Mouse (Mus musculus) small intestine, adult 2 months (tissue): ENCODE measurements around the gene Gm10272. TPM values are rescaled to one million over a fixed set of nuclear protein-coding genes. Genes with fewer than 3 reads are reported as not detected.

Experiments
- H3K27ac ChIP-seq: fragments of 200-500 bp; 2 replicates; pipeline ENCODE4 v1.5.1; 2012; ENCODE audit warnings: low read depth, low read length, control low read depth, inconsistent platforms; ENCODE audit not compliant: insufficient read depth
- H3K27me3 ChIP-seq: fragments of 200-500 bp; 2 replicates; pipeline ENCODE4 v1.6.1; 2012; ENCODE audit warnings: mild to moderate bottlenecking, moderate library complexity, low read length, inconsistent platforms; ENCODE audit not compliant: control insufficient read depth, insufficient read depth
- H3K36me3 ChIP-seq: fragments of 200-500 bp; 2 replicates; pipeline ENCODE4 v1.6.1; 2012; ENCODE audit warnings: mild to moderate bottlenecking, low read length, control low read depth, inconsistent platforms; ENCODE audit not compliant: control insufficient read depth, insufficient read depth
- H3K4me1 ChIP-seq: fragments of 200-500 bp; 2 replicates; pipeline ENCODE4 v1.6.1; 2012; ENCODE audit warnings: low read length, inconsistent platforms, mixed read lengths; ENCODE audit not compliant: control insufficient read depth, insufficient read depth, insufficient read length
- H3K4me3 ChIP-seq: fragments of 200-500 bp; 2 replicates; pipeline ENCODE4 v1.5.1; 2012; ENCODE audit warnings: low read depth, mild to moderate bottlenecking, control low read depth, inconsistent platforms, low read length, moderate library complexity
- CTCF ChIP-seq: fragments of 200-500 bp; IDR thresholded peaks from 2 replicates; pipeline ENCODE4 v1.5.1; 2012; ENCODE audit warnings: low read depth, mild to moderate bottlenecking, control low read depth, inconsistent platforms, low read length, moderate library complexity, mixed read lengths; ENCODE audit not compliant: insufficient replicate concordance, insufficient read length; ENCODE audit errors: extremely low read depth
- POLR2A ChIP-seq: fragments of 200-500 bp; IDR thresholded peaks from 2 replicates; pipeline ENCODE4 v1.6.1; 2012; ENCODE audit warnings: low read depth, mild to moderate bottlenecking, control low read depth, inconsistent platforms, low read length, moderate library complexity
- WGBS: fragments of 180-500 bp; shearing (Covaris S2); methylation state at CpG from one replicate; pipeline ENCODE4 v1.1.7; 2018; 5-methylcytosine and 5-hydroxymethylcytosine counted together
- polyA plus RNA-seq: library from polyadenylated mRNA; depleted of rRNA; stranded (reverse); fragments of >200 nt; gene quantifications from 2 replicates; pipeline ENCODE4 v1.2.3, GENCODE M21; 2012; rRNA removed

Gene Gm10272
- not detected in 2 replicates for polyA plus RNA-seq

DNA sequence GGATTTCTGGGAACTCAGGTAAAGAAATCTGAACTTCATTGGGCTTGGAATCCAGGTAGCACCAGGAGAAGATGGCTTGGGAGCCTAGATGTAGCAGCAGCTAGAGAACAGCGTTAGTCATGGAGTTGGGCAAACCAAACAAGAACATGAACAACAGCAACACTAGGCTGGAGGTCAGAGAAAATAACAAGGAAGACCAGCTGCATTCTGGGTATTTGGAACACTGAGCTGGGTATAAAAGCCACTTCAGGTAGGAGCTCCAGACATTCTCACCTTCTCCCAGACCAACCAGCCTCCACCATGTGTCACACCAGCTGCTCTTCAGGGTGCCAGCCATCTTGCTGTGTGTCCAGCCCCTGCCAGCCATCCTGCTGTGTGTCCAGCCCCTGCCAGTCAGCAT is at the start of gene Gm10272:
Gm10272 (plus strand) TSS at position 301 of the 400 bp plus-strand sequence.
- no peak within 1 kb of the TSS for H3K4me3 ChIP-seq
- WGBS: 84% methylated on average over 1 of the region's 1 CpGs
- H3K27ac ChIP-seq: no peak within 1 kb of the TSS
- H3K36me3 ChIP-seq: no peaks in the 10 kb centered on the region
- no peak for TF ChIP-seq CTCF
- TF ChIP-seq POLR2A: no peak
- no peaks in the 10 kb centered on the region for H3K4me1 ChIP-seq
- H3K27me3 ChIP-seq: no peaks in the 10 kb centered on the region

GRCm38 (mm10) chr10:77658286-77658994 is 48.0 kb upstream of the Gm10272 start:
- Histone ChIP-seq H3K27me3 (no peaks in the 10 kb centered on the region), H3K36me3 (no peaks in the 10 kb centered on the region), H3K27ac (no peak overlapping the region), H3K4me1 (no peaks in the 10 kb centered on the region), H3K4me3 (no peak overlapping the region)
- TF ChIP-seq POLR2A (no peak), CTCF (no peak)
- WGBS: 47% methylated on average over 15 of the region's 15 CpGs

DNA sequence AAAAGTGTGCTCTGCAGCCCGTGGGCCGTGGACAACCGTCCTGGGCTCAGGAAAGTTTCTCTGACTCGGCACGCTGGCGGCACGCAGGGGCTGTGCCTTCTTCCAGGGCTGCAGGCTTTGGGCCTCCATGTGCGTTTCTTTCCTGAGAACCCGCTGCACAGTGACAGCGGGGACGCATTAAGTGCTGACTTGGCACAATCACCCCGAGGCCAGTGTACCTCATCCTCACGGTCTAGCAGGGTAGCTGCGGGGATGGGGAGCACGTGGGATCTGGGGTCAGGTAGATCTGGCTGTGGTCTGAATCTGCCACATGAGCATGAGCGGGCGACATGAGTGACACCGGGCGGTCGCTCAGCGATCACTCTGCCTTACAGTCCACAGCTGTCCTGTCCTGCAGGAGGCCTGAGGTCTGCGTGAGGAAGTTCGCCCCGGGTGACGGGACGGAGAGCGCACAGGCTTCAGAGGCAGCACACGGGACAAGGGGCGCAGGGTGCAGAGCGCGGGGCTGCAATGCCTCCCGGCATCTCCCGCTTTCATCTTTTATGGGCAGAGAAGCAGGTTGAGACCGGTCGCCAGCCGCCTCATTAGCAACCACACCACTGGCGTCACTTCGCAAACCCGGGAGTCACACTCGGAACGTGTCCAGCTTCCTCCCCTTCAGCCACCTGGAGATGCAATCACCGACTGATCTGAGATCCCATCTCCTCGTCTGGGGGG is 42.3 kb upstream of the Gm10272 start:
- 60% methylated on average over 43 of the region's 43 CpGs for WGBS
- TF ChIP-seq CTCF: no peak
- TF ChIP-seq POLR2A: no peak
- no peaks in the 10 kb centered on the region for H3K36me3 ChIP-seq
- H3K27me3 ChIP-seq: no peaks in the 10 kb centered on the region
- no peak overlapping the region for H3K27ac ChIP-seq
- H3K4me1 ChIP-seq: peaks cover 1% of the 10 kb centered on the region; the same call in 1 of the 2 replicates
- no peak overlapping the region for H3K4me3 ChIP-seq

- H3K27me3 ChIP-seq: no peaks in the 10 kb centered on the region
- TF ChIP-seq POLR2A: no peak
- no peak for TF ChIP-seq CTCF
- H3K4me3 ChIP-seq: no peak overlapping the region
- H3K4me1 ChIP-seq: peaks cover 1% of the 10 kb centered on the region
- WGBS: 26% methylated on average over 8 of the region's 8 CpGs
- no peaks in the 10 kb centered on the region for H3K36me3 ChIP-seq
- H3K27ac ChIP-seq: no peak overlapping the region
Measured at GRCm38 (mm10) chr10:77666342-77666741, 40.1 kb upstream of the Gm10272 start.

DNA sequence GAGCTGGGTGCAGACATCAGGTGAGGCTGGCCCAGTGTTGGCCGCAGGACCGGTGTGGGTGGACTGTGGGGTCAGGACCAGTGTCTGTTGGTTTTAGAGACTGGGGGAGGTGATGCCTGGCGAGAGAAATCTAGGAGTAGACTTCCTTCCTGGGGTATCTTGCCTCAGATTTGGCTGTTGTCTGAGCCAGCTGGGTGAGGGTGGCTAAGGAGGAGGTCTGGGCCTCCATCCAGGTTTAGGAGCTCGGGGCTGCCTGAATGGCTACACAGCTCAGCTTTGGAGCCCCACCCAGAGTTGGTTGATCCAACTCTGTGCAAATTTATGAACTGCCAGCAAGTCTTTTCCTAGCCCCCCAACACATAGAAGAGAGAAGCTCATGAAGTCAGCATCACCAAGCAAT is 39.0 kb upstream of the Gm10272 start:
- no peak for TF ChIP-seq CTCF
- no peak for TF ChIP-seq POLR2A
- Histone ChIP-seq H3K36me3 (no peaks in the 10 kb centered on the region), H3K27me3 (no peaks in the 10 kb centered on the region), H3K4me1 (peaks cover 1% of the 10 kb centered on the region), H3K27ac (no peak overlapping the region), H3K4me3 (no peak overlapping the region)
- 63% methylated on average over 4 of the region's 4 CpGs for WGBS

GRCm38 (mm10) chr10:77670710-77671109 is 35.7 kb upstream of the Gm10272 start:
- Histone ChIP-seq H3K36me3 (no peaks in the 10 kb centered on the region), H3K4me3 (no peak overlapping the region)
- WGBS: 30% methylated on average over 4 of the region's 4 CpGs

DNA sequence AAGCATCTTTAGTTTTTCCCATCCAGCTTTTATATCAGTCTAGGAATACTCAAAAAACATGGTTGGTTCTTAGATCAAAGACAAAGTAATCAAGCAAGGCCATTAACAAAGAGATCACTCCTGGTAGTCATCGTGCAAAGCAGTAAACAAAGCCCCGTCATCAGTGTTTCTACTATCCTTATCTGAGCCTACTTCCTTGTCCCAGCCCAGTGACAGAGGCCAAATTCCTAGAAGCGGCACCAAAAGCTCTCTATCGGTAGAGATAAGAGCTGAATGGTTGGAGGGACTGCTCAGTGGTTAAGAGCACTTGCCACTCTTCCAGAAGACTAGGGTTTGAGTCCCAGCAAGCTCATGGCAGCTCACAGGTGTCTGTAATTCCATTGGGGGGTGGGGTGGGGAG is 34.9 kb upstream of the Gm10272 start:
- H3K4me3 ChIP-seq: no peak overlapping the region
- H3K27ac ChIP-seq: no peak overlapping the region
- no peaks in the 10 kb centered on the region for H3K36me3 ChIP-seq
- H3K27me3 ChIP-seq: no peaks in the 10 kb centered on the region
- peaks cover 1% of the 10 kb centered on the region for H3K4me1 ChIP-seq
- TF ChIP-seq POLR2A: no peak
- no peak for TF ChIP-seq CTCF
- WGBS: 15% methylated on average over 4 of the region's 4 CpGs

More at GRCm38 (mm10) chr10:77670710-77671109, 35.7 kb upstream of the Gm10272 start:
- peaks cover 1% of the 10 kb centered on the region for H3K4me1 ChIP-seq
- no peak for TF ChIP-seq CTCF
- no peak for TF ChIP-seq POLR2A
- no peak overlapping the region for H3K27ac ChIP-seq
- H3K27me3 ChIP-seq: no peaks in the 10 kb centered on the region
